Mouse (Mus musculus): ENCODE measurements around the gene Dhx37. TPM values are rescaled to one million over a fixed set of nuclear protein-coding genes. Genes with fewer than 3 reads are reported as not detected.
"Not testable (repeated sequence)": the region's sequence is repeated elsewhere in the genome, so short reads cannot be mapped to it uniquely, and the experiment has no call there.

Gene Dhx37
- total RNA-seq, 2 experiments from 2014 or later: 13.3 TPM

- peak; percentile 50 to 67 for DNase-seq (ENCODE audit: low spot score in 2 of 2)
These were observed 24.4 kb downstream of the Dhx37 start for GRCm38 (mm10) chr5:125409348-125410090.

- peak; percentile 83 to 92 for DNase-seq (ENCODE audit: low spot score in 2 of 2)
These were observed 25.1 kb downstream of the Dhx37 start for GRCm38 (mm10) chr5:125408842-125409241.

GRCm38 (mm10) chr5:125407910-125408575, 25.9 kb downstream of the Dhx37 start:
- no peak for DNase-seq (ENCODE audit: low spot score in 2 of 2)

DNA sequence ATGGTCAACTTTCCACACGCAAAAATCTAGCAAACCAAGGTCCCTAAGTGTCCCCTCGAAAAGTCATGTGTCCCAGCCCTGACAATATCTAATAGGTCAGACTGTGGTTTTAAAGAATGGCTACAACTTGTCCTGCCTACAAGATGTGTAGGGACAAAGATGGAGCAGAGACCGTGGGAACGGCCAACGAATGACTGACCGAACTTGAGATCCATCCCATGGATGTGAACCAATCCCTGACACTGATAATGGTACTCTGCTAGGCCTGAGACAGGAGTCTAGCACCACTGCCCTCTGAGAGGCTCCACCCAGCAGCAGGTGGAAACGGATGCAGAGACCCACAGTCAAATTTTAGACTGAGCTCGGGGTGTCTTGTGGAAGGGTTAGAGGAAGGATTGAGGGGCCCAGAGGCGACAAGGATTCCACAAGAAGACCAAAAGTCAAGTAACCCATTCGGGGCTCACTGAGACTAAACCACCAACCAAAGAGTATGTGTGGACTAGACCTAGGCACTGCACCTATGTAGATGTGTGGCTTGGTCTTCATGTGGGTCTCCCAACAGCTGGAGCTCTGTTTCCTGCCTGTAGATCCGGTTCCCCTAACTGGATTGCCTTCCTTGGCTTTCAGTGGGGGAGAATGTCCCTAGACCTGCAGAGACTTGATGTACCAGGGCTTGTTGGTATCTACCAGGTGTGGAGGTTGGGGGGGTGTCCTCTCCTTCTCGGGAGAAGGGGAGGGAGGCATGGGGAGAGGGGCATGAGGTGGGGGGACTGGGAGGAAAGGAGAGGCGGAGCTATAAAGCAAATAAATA, 26.7 kb downstream of the Dhx37 start:
- no peak for DNase-seq (ENCODE audit: low spot score in 2 of 2)

- peak; percentile 65 to 70 for DNase-seq (ENCODE audit: low spot score in 2 of 2)
These were observed 27.5 kb downstream of the Dhx37 start for GRCm38 (mm10) chr5:125406322-125407016.

- DNase-seq (ENCODE audit: low spot score in 2 of 2): peak; percentile 92 to 93
These were observed 28.2 kb downstream of the Dhx37 start for GRCm38 (mm10) chr5:125405546-125406248.

DNA sequence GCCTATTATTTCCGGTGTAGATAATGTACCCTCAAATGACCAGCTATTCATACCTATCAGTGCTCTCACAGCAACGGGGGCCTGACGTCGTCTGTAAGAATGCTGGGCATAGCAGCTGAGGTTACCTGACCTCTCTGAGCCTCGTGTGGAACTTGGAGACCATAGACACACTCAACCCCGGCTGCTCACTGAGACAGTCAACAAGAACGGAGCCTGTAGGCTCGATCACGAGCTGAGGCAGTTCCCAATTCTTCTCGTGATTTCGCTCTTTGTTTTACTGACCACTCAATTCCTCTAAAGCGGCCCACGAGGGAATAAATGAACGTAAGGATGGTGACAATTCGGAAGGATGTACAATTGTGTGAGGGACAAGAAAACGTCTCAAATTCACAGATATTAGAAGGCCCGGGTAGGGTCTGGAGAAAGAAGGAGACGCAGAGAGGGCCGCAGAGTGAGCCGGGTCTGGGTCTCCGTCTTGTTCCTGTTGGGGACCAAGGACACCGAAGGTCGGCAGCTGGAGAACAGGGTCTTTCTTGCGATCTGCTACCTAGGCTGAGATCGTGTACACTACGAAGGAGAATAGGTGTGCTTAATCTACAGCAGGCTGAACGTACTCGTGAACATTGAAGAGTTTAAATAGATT, 28.9 kb downstream of the Dhx37 start:
- DNase-seq (ENCODE audit: low spot score in 2 of 2): peak in 1 of 2 experiments; percentile 80

DNA sequence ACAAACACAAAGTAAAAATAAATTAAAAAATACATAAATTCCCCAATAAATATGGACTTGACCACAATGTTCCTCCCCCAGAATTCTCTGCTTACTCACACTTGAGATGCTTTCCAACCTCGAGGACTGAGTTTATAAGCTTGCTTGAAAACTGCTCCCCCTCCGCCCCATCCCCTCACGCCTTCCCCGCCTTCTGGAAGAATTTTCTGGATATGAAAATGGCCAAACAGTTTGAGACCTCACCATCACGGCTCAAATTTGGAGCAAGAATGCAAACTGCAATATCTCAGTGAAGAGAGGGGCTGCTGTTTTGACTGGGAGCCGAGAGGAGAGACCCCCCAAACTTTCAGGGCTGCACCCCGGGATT, 29.4 kb downstream of the Dhx37 start:
- DNase-seq (ENCODE audit: low spot score in 2 of 2): no peak

- peak; percentile 81 to 85 for DNase-seq (ENCODE audit: low spot score in 2 of 2)
These were observed 30.1 kb downstream of the Dhx37 start for GRCm38 (mm10) chr5:125403481-125404465.

- no peak for DNase-seq (ENCODE audit: low spot score in 2 of 2)
These were observed 30.9 kb downstream of the Dhx37 start for GRCm38 (mm10) chr5:125402991-125403390.

- DNase-seq (ENCODE audit: low spot score in 2 of 2): no peak
These were observed 31.4 kb downstream of the Dhx37 start for GRCm38 (mm10) chr5:125402476-125402875.

DNA sequence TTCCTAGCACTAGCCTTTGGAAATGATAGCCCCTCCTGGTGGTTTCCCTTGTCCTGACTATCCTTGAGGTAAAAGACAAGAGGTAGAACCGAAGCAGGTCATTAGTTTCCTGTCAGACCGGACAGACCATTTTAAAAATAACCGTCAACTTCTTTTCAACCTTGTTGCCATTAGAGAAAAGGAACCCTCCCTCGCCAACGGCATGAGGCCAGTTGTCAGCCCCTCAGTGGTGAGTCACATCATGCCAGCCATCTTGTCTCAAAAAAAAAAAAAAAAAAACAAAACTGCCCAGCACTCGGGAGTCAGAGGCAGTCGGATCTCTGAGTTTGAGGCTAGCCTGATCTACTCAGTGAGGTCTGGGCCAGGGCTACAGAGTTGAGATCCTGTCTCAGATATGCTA, 33.0 kb downstream of the Dhx37 start:
- no peak for DNase-seq (ENCODE audit: low spot score in 2 of 2)

GRCm38 (mm10) chr5:125395008-125395407, 38.9 kb downstream of the Dhx37 start:
- no peak for DNase-seq (ENCODE audit: low spot score in 2 of 2)

DNA sequence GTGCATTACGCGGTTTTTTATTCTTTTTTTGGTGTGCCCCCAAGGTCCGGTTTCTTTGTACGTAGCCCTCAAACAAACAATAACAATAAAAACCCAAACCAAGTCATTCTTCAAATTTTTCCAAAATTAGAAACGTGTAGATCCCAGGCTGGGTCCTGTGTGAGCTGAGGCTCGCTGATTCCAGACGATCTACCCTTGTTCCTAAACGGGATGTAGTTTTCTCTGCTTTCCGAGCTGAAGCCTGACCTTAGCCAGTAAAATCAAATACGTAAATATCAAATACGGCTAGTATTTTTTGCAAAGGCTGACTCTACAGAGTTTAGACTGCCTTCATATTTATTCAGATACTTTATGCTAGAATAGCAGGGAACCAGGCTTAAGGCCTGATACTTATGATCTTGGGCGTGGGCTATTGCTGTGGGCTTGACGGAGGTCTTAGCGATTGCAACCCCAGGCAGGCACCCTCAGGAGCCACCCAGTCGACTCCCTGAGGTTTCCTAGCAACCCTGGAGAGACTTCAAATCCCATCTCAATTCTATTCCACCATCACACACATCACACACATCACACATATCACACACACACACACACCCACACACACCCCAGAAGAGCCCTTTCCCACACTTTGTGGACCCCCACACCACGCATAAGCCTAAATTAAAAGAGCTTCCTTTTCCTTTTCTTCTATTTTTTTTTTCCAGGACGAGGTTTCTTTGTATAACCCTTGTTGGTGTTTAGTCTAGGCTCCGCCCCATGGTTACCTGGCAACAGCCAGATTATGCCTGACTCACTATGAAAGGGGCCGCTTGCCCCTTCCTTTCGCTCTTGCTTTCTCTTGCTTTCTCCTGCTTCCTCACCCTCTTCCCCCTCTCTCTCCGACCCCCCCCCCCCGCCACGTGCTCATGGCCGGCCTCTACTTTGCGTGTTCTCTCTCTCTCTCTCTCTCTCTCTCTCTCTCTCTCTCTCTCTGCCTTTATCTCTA, 40.0 kb downstream of the Dhx37 start:
- DNase-seq (ENCODE audit: low spot score in 2 of 2): peak; percentile 67

- peak; percentile 97 to 98 for DNase-seq (ENCODE audit: low spot score in 2 of 2)
These were observed 40.8 kb downstream of the Dhx37 start for GRCm38 (mm10) chr5:125392977-125393621.

- DNase-seq (ENCODE audit: low spot score in 2 of 2): no peak
These were observed 41.3 kb downstream of the Dhx37 start for GRCm38 (mm10) chr5:125392618-125392976.

- not testable (repeated sequence) for DNase-seq (ENCODE audit: low spot score in 2 of 2)
These were observed 41.7 kb downstream of the Dhx37 start for GRCm38 (mm10) chr5:125392176-125392575.
